Mouse (Mus musculus) heart, postnatal 0 days (tissue): Measurements from ENCODE around the gene Kcnip3. TPM values are rescaled to one million over a fixed set of nuclear protein-coding genes. Genes with fewer than 3 reads are reported as not detected.

ENCODE experiments used
- ATAC-seq: fragments of 200-750 bp; cut with Nextera tagmentation; 2 replicates; pipeline ENCODE4 v1.8.0; 2017; ENCODE audit warnings: low read depth, moderate number of reproducible peaks, moderate library complexity; ENCODE audit not compliant: insufficient read depth
- DNase-seq: peaks from one replicate; pipeline ENCODE4 v3.0.0-alpha.2; 2016; ENCODE audit warnings: low spot score
- H3K27ac ChIP-seq: fragments of 300-500 bp; sonication (generic); 2 replicates; pipeline ENCODE4 v1.5.1; 2014; ENCODE audit warnings: low read depth, mild to moderate bottlenecking
- H3K27me3 ChIP-seq: fragments of 300-500 bp; sonication (generic); 2 replicates; pipeline ENCODE4 v1.6.1; 2014; ENCODE audit warnings: low read length, mixed read lengths; ENCODE audit not compliant: control insufficient read depth, insufficient read depth
- H3K36me3 ChIP-seq: fragments of 300-500 bp; sonication (generic); replicated peaks from 2 replicates; pipeline ENCODE4 v1.6.1; 2014; ENCODE audit warnings: low read length, mixed read lengths; ENCODE audit not compliant: control insufficient read depth, insufficient read depth
- H3K4me1 ChIP-seq: fragments of 300-500 bp; sonication (generic); 2 replicates; pipeline ENCODE4 v1.6.1; 2014; ENCODE audit warnings: antibody characterized with exemption; ENCODE audit not compliant: control insufficient read depth, insufficient read depth
- H3K4me2 ChIP-seq: fragments of 300-500 bp; sonication (generic); 2 replicates; pipeline ENCODE4 v1.6.1; 2014; ENCODE audit warnings: low read depth, mild to moderate bottlenecking, low read length, moderate library complexity
- H3K4me3 ChIP-seq: fragments of 300-500 bp; sonication (generic); 2 replicates; pipeline ENCODE4 v1.5.1; 2014; ENCODE audit warnings: low read depth, low read length
- H3K9ac ChIP-seq: fragments of 300-500 bp; sonication (generic); replicated peaks from 2 replicates; pipeline ENCODE4 v1.6.1; 2014; ENCODE audit warnings: low read depth, low read length, mixed read lengths
- H3K9me3 ChIP-seq: fragments of 300-500 bp; sonication (generic); replicated peaks from 2 replicates; pipeline ENCODE4 v1.6.1; 2016; ENCODE audit warnings: low read length; ENCODE audit not compliant: control insufficient read depth
- CTCF ChIP-seq: IDR thresholded peaks from 2 replicates; pipeline ENCODE4 v1.5.1; 2016; ENCODE audit warnings: antibody characterized with exemption, control low read depth, low read depth
- EP300 ChIP-seq: IDR thresholded peaks from 2 replicates; pipeline ENCODE4 v1.6.1; 2016; ENCODE audit warnings: antibody characterized with exemption, low read depth
- WGBS: fragments of 180-500 bp; shearing (Covaris S2); extraction: QIAGEN DNeasy Blood & Tissue Kit; methylation state at CpG from one replicate; pipeline ENCODE4 v1.1.7; 2014; 5-methylcytosine and 5-hydroxymethylcytosine counted together
- polyA plus RNA-seq: library from polyadenylated mRNA; unstranded; fragments of >200 nt; fragmentation: Nextera tagmentation; extraction: Ambion mirVana; gene quantifications from 2 replicates; pipeline ENCODE4 v1.2.1, GENCODE M21; 2015
- total RNA-seq: library from RNA; depleted of rRNA; stranded (reverse); fragments of >200 nt; gene quantifications from 2 replicates; pipeline ENCODE4 v1.2.3, GENCODE M21; 2014; ENCODE audit warnings: low replicate concordance

Gene Kcnip3
- total and polyA plus RNA-seq, 2 experiments from 2014 or later = 0.20 to 7.9 TPM

DNA sequence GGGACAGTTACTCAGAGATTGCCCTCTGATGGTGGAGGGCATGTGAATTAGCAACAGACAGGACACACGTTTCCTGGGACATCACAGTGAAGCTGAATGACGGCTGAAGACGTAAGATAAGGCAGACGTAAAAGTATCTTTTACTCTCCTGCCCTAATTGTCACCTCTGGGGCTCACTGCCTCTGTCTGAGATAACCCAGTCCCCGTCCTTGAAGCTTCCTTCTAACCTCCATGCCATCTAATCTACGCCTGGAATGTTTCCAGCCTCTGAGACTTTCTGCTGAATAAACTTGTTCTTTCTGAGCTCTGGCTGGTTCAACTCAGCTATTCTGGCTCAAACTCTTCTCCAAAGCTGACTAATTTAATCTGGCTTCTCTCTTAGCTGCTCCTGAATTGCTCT is 70.1 kb downstream of the Kcnip3 start:
- ATAC-seq (no peak), DNase-seq (no peak)
- no peaks in the 10 kb centered on the region for H3K36me3 ChIP-seq
- no peaks in the 10 kb centered on the region for H3K27me3 ChIP-seq
- H3K4me3 ChIP-seq = no peak overlapping the region
- H3K27ac ChIP-seq = no peak overlapping the region
- H3K4me2 ChIP-seq = no peak overlapping the region
- 5% methylated on average over 6 of the region's 6 CpGs for WGBS
- H3K9me3 ChIP-seq = no peaks in the 10 kb centered on the region
- 0 out of 2 replicates have a peak, but pooled peaks cover 5% of the 10 kb centered on the region for H3K4me1 ChIP-seq
- TF ChIP-seq CTCF (no peak), EP300 (no peak)
- H3K9ac ChIP-seq = no peak overlapping the region

- ATAC-seq = peak; percentile 47
- H3K9ac ChIP-seq = no peak overlapping the region; the same call in 1 of the 2 replicates
- H3K27ac ChIP-seq = no peak overlapping the region
- WGBS = 18% methylated on average over 7 of the region's 7 CpGs
- no peak overlapping the region for H3K4me2 ChIP-seq
- H3K4me3 ChIP-seq = no peak overlapping the region
- TF ChIP-seq CTCF (no peak), EP300 (no peak)
- H3K4me1 ChIP-seq = 0 out of 2 replicates have a peak, but pooled peaks cover 5% of the 10 kb centered on the region
- no peaks in the 10 kb centered on the region for H3K9me3 ChIP-seq
- H3K36me3 ChIP-seq = no peaks in the 10 kb centered on the region
- H3K27me3 ChIP-seq = no peaks in the 10 kb centered on the region
- DNase-seq = no peak
Observed at GRCm38 (mm10) chr2:127449691-127450090, 72.2 kb downstream of the Kcnip3 start.

DNA sequence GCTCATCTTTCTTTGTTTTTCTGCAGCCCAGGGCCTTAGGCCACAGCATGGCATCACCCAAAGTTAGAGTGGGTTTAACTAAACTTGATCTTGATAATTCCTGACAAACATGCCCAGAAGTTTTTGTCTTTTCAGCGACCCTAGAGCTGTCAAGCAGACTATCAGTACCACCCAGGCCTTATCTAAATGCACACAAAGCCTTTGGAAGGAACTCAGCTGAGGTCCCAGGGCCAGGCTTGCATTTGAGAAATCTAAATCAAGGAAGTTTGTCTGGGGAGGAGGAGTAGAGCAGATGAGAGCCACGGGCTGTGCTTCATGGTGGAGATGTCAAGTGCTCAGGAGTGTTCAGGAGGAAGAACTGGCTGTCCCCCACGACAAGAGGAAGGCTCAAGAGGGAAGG is 75.0 kb downstream of the Kcnip3 start:
- Histone ChIP-seq H3K4me2 (no peak overlapping the region), H3K27ac (no peak overlapping the region), H3K27me3 (no peaks in the 10 kb centered on the region), H3K4me3 (no peak overlapping the region), H3K4me1 (0 out of 2 replicates have a peak, but pooled peaks cover 5% of the 10 kb centered on the region), H3K9me3 (no peaks in the 10 kb centered on the region), H3K36me3 (no peaks in the 10 kb centered on the region), H3K9ac (no peak overlapping the region)
- no peak for DNase-seq
- WGBS = 17% methylated on average over 3 of the region's 3 CpGs
- no peak for ATAC-seq
- TF ChIP-seq CTCF (no peak), EP300 (no peak)

DNA sequence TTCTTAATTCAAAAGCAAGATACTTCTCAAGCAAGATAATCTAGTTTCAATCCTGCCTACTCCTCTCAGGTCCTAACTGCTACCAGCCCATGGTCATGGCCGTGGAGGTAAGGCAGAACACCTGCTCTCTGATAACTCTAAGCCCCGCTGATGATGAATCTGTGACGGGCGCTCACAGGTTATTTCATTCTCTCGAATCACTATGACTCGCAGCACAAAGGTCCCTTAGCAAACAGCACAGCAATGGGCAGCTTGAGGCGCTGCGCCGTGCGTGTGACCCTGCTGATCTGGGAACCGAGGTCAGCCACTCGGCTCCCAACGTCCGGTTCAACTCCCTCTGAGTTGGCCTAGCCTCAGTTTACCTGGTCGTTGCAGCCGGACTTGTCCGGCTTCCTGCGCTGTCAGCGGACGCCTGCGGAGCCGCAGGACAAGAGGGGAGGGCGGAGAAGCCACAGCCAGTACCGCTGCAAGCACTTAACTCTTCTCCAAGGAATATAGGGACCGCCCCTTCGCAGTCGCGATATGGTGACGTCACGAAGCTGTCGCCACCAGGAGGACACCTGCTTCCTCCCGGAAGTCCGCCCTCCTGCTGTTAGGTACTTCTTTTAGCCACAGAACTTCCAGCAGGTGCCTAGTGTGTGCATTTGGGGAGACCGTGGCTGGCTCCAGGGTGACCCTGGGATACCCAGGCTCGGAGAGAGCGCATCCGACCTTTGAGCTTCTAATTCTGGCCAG is 77.7 kb downstream of the Kcnip3 start, which contains the start of gene Fahd2a:
TSS of gene Fahd2a (minus strand) at position 511 of the 735 bp plus-strand sequence.
- Histone ChIP-seq H3K4me1 (no peaks in the 10 kb centered on the region), H3K4me2 (peak within 1 kb of the TSS; percentile 74), H3K4me3 (peak within 1 kb of the TSS; percentile 68), H3K9me3 (no peaks in the 10 kb centered on the region), H3K9ac (peak within 1 kb of the TSS; percentile 63), H3K36me3 (peaks cover 3% of the 10 kb centered on the region; the same call in 1 of the 2 replicates), H3K27me3 (no peaks in the 10 kb centered on the region), H3K27ac (0 out of 2 replicates have a peak within 1 kb of the TSS, but pooled peaks have one; percentile 28)
- DNase-seq (peak; percentile 85), ATAC-seq (peak; percentile 92)
- TF ChIP-seq EP300 = no peak
- TF ChIP-seq CTCF = no peak
- 3% methylated on average over 37 of the region's 37 CpGs for WGBS

DNA sequence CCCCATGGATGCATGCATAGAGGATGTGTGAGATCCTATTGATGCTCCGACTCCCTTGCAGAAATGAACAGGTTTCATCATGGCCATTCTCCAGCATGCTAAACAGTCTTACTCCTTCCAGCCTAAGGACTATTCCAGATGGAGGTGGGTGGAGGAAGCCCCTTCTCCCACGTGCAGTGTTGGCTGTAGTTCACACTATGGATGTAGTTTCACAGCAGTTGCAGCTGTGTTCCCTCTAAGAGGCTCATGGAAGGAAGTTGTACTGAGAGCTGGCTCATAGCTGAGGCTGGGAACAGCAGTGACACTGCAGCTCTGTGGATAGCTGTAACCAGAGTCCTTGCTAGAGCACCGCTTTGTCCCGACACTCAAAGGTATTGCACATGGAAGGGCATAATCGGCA is 84.2 kb downstream of the Kcnip3 start:
- Histone ChIP-seq H3K9me3 (no peaks in the 10 kb centered on the region), H3K36me3 (peaks cover 16% of the 10 kb centered on the region), H3K27me3 (no peaks in the 10 kb centered on the region), H3K4me1 (no peaks in the 10 kb centered on the region), H3K4me3 (no peak overlapping the region), H3K27ac (no peak overlapping the region), H3K4me2 (no peak overlapping the region), H3K9ac (no peak overlapping the region)
- DNase-seq (no peak), ATAC-seq (no peak)
- TF ChIP-seq EP300 (no peak), CTCF (no peak)
- WGBS = 86% methylated on average over 5 of the region's 5 CpGs

GRCm38 (mm10) chr2:127435554-127435953 is 86.3 kb downstream of the Kcnip3 start:
- Histone ChIP-seq H3K27me3 (no peaks in the 10 kb centered on the region), H3K9me3 (no peaks in the 10 kb centered on the region), H3K4me2 (no peak overlapping the region), H3K9ac (no peak overlapping the region), H3K27ac (no peak overlapping the region), H3K4me3 (no peak overlapping the region), H3K4me1 (no peaks in the 10 kb centered on the region), H3K36me3 (peaks cover 16% of the 10 kb centered on the region)
- TF ChIP-seq CTCF (no peak), EP300 (no peak)
- ATAC-seq (no peak), DNase-seq (no peak)
- 92% methylated on average over 2 of the region's 2 CpGs for WGBS
